Mouse (Mus musculus): ENCODE data around the gene Gbf1.
"Not testable (repeated sequence)": the region's sequence is repeated elsewhere in the genome, so short reads cannot be mapped to it uniquely, and the experiment has no call there.

The Gbf1 gene

GRCm38 (mm10) chr19:46141091-46141490, 11.2 kb upstream of the Gbf1 start:
- DNase-seq (ENCODE audit: extremely low spot score, low read depth, low spot score) = no peak

DNA sequence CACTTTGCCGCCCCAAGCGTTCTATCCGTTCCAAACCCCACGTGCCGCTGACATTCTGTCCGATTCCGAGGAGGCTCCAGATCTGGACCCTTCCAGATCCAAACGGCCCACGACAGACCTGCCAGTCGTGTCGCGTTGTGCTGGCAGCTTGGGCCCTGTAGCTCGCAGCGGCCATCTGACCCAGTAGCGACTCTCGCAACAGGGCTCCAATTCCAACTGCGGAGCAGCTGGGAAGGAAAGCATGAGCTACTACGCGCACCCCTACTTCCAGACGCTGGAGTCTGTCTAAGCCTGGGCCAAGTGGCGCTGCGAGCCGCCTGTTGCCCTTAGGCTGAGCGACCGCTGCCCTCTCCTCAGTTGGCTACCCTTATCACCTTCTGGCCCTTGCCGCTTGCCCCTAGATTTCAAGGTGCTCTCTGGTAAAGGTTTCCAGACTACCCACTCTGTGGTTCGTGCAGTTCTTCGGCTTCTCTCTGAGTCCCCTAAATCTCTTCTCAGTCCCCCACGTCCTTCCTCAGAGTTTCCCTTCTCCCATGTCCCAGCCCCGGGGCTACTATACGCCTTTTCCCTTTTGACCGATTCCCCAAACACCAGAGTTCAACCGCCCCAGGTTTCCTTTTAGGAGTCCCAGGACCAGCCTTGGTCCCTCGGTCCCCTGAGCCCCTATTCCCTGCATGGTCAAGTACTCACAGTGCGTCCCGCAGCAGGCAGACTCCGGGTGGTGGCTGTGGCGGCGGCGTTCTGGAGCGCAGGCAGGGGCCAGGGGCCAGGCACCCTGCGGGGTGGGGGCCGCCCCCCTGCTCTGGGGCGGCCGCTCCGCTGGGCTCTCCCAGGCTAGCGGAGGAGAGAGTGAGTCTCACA, 4.6 kb upstream of the Gbf1 start, which contains the start of gene Pitx3:
Gene Pitx3 (minus strand): TSS at position 816 of the 861 bp plus-strand sequence.
- DNase-seq (ENCODE audit: extremely low spot score, low read depth, low spot score) = no peak

- DNase-seq (ENCODE audit: extremely low spot score, low read depth, low spot score) = peak; percentile 49
Measured at GRCm38 (mm10) chr19:46148372-46148760, 3.9 kb upstream of the Gbf1 start.

- DNase-seq (ENCODE audit: extremely low spot score, low read depth, low spot score) = no peak
Measured at GRCm38 (mm10) chr19:46149091-46149490, 3.2 kb upstream of the Gbf1 start.

GRCm38 (mm10) chr19:46165950-46166349, 13.6 kb downstream of the Gbf1 start:
- DNase-seq (ENCODE audit: extremely low spot score, low read depth, low spot score) = no peak

DNA sequence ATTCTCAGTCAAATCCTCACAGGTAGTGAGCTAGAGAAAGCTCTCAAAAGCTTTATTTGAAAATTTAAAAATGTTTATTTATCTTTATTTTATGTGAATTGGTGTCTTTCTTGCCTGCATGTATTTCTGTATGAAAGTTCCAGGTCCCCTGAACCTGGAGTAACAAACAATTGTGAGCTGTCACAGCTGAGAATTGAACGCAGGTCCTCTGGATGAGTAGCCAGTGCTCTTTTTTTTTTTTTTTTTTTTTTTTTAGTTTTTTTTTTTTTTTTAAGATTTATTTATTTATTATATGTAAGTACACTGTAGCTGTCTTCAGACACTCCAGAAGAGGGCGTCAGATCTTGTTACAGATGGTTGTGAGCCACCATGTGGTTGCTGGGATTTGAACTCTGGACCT, 14.9 kb downstream of the Gbf1 start:
- DNase-seq (ENCODE audit: extremely low spot score, low read depth, low spot score) = not testable (repeated sequence)

DNA sequence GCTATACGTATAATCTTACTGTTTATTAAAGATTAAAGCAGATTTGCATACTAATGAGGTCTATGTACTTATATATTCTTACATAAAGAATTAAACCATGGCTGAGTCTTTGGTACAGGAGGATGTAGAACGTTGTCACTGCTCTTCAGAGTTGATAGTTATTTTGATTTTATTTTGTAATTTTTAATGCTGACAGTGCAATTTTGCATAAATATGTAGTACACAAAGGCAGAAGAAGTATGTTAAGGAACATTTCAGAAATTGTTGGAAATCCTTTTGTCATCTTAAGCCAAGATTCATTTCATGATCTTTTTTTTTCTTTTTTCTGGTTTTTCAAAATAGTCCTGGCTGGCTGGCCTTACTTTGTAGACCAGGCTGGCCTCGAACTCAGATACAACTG, 17.1 kb downstream of the Gbf1 start:
- no peak for DNase-seq (ENCODE audit: extremely low spot score, low read depth, low spot score)

DNA sequence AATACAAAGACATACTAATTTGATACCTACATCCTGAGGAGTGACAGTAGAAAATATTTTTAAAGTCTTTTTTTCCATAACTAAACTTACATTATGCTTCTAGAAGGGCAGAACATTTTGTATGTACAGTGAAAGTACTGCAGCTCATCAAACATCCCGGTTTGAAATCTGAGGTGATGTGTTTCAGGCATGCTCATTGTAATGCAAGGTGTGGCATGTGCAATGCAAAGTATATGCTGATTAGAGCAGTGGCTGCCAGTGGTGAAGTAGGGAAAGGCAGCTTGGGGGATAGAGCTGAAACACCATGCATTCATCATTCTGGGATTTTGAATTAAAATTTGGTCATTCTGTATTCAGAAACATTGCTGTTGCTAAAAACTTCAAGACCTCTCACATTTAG, 17.6 kb downstream of the Gbf1 start:
- DNase-seq (ENCODE audit: extremely low spot score, low read depth, low spot score) = no peak

DNA sequence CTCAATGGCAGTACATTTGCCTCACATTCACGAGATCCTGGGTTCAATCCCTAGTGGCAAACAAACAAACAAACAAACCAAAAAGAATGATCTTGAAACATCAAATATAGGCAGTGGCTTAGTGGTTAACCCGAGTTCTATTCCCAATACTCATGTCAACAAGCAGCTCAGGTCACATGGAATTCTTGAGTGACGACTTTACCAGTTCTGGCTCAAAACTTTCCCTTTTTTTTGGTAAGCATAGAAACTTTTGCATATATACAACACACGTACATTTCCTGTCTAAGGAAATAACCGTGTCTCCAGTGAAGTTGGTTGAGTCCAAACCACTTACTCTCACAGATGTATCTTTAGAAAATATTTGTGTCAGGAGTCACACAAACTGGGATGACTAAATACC, 20.2 kb downstream of the Gbf1 start:
- no peak for DNase-seq (ENCODE audit: extremely low spot score, low read depth, low spot score)

GRCm38 (mm10) chr19:46175173-46175572, 22.9 kb downstream of the Gbf1 start:
- no peak for DNase-seq (ENCODE audit: extremely low spot score, low read depth, low spot score)

DNA sequence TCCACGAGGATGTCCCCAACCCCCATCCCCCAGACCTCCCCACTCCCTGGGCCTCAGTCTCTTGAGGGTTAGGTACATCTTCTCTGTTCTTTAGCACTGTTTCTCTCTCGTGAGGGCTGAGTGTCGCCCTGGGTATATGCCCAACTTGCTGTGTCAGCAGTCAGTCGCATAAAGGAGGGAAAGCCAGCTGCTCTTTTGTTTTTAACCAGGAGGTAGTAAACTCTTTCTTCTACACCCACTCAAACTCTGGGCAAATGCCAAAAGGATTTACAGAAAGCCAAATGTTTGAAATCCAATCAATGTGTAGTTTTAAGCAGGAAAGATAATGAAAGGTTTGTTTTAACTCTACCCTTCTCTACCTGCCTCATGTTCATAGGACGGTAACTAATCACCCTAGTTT, 24.7 kb downstream of the Gbf1 start:
- no peak for DNase-seq (ENCODE audit: extremely low spot score, low read depth, low spot score)

- DNase-seq (ENCODE audit: extremely low spot score, low read depth, low spot score) = no peak
Measured at GRCm38 (mm10) chr19:46180274-46180673, 28.0 kb downstream of the Gbf1 start.

- no peak for DNase-seq (ENCODE audit: extremely low spot score, low read depth, low spot score)
Measured at GRCm38 (mm10) chr19:46182241-46182640, 29.9 kb downstream of the Gbf1 start.

GRCm38 (mm10) chr19:46186611-46187010, 34.3 kb downstream of the Gbf1 start:
- DNase-seq (ENCODE audit: extremely low spot score, low read depth, low spot score) = no peak

GRCm38 (mm10) chr19:46187203-46187602, 34.9 kb downstream of the Gbf1 start:
- no peak for DNase-seq (ENCODE audit: extremely low spot score, low read depth, low spot score)

- no peak for DNase-seq (ENCODE audit: extremely low spot score, low read depth, low spot score)
Measured at GRCm38 (mm10) chr19:46198293-46198692, 46.0 kb downstream of the Gbf1 start.

DNA sequence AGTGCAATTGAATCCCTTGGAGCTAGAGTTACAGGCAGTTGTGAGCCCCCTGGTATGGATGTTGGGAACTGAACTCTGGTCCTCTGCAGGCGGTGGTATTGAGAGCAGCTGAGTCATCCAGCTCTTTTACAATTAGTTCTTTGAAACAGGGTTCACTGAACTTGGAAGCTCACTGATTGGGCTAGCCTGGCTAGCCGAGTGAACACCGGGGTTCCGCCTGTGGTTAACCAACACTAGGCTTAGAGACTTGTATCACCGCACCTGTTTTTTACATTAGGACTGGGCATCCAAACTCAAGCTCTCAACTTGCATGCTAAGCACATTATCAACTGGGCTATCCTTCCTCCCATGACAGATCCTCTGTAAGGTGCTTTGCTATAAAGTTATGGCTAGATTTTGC, 46.6 kb downstream of the Gbf1 start:
- no peak for DNase-seq (ENCODE audit: extremely low spot score, low read depth, low spot score)

DNA sequence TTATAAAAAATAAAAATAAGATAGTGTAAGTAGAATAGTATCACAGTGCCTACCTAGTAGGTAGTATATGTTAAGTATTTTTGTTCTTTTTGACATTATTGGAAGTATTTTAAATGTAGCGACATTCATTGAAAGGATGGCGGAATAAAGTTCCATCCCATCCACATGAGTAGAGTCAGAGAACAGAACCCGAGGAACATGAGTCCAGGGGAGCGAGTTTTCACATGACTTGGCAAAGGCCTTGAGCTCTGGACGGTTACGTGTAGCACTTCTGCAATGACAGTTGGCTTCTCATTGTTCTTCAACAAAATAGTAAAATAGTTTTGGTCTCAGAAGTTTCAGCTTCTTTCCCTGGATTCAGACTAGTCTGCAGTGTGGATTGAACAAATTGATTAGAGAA, 51.9 kb downstream of the Gbf1 start:
- DNase-seq (ENCODE audit: extremely low spot score, low read depth, low spot score) = no peak

- no peak for DNase-seq (ENCODE audit: extremely low spot score, low read depth, low spot score)
Measured at GRCm38 (mm10) chr19:46205680-46206079, 53.4 kb downstream of the Gbf1 start.

GRCm38 (mm10) chr19:46210951-46211350, 58.6 kb downstream of the Gbf1 start:
- DNase-seq (ENCODE audit: extremely low spot score, low read depth, low spot score) = no peak

DNA sequence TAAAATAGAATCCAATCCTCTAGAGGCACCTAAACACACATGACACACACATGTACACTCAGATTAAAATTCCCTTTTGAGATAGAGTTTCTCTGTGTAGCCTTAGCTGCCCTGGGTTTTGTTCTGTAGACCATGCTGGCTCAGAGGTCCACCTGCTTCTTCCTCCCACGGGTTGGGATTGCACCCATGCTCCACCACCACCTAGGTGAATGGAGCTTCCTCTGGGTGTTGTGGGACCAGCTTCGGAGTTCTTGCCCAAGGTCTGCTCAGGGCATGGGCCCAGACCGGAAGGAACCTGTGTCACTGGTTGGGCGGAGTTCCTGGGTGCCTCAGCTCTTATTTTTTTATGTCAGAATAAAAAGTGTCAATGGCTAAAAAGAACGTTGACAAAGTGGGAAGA, 62.2 kb downstream of the Gbf1 start:
- no peak for DNase-seq (ENCODE audit: extremely low spot score, low read depth, low spot score)

DNA sequence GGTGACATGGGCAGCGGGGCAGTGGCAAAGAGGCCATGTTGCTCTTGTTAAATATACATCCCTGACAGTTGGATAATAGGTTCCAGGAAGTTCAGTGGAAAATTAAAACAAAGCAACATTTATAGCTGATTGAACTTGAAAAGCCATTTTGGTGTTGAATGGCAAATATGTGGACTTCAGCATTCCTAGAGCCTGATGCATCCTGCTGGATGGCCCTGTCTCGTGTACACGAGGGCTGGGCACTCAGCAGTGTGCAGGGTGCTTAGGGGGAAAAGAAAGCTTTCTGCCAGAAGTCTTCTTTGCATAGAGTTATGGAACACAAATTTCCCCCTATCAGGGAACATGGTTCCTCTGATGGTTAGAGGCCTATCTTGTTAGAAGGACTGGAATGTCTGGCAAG, 63.1 kb downstream of the Gbf1 start:
- no peak for DNase-seq (ENCODE audit: extremely low spot score, low read depth, low spot score)

- no peak for DNase-seq (ENCODE audit: extremely low spot score, low read depth, low spot score)
Measured at GRCm38 (mm10) chr19:46216716-46217115, 64.4 kb downstream of the Gbf1 start.
